In the genomic region with DNA sequence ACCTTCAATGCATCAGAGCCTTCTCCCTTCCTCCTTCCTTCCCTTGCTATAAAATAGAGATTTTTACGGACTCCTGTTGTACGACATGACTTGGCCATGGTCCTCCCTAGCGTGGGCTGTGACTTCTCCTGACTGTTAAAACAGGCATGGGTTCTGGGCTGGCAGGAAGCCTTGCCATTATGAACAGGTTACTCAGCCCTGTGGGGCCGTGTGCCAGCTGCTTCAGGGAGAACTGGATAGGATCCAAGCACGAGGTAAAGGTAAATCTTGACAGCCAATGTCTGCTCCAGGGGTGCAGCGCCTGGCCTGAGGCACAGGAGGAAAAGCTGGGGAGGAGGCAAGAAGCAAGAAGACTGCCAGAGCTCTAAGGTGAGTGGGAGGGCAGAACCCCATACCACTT, we compare ENCODE assay signal across 10 mouse cellular contexts. TPM values are rescaled to one million over a fixed set of nuclear protein-coding genes. Genes with fewer than 3 reads are reported as not detected.
DNase-seq lines count a peak whose midpoint lies in the region; ATAC-seq lines count a peak whose summit lies in the region.
"Had no signal": no experiment of that assay in that cellular context is flagged by ENCODE, and none has a peak within 500 bp of the region (broad histone marks: within the 10 kb centered on the region; RNA-seq: fewer than 3 reads in every experiment).

No protein-coding gene starts in this region.

- H3K4me1 ChIP-seq in kidney, embryonic 15.5 days = no peaks in the 10 kb centered on the region
- H3K4me1 ChIP-seq in intestine, embryonic 15.5 days (replicated peaks) = no peaks in the 10 kb centered on the region
- H3K4me1 ChIP-seq in forebrain, embryonic 10.5 days = no peaks in the 10 kb centered on the region

- DNase-seq in kidney, adult 11 months = peak; percentile 49
- DNase-seq in kidney, postnatal 4 days = peak; percentile 17 to 22
- peak; percentile 10 for DNase-seq in ovary, postnatal 10 days (ENCODE audit: low spot score)
- no peak for DNase-seq in layer of hippocampus, postnatal 14 days (ENCODE audit: low spot score in 2 of 2)
- DNase-seq in forebrain, embryonic 10.5 days (ENCODE audit: extremely low spot score, low spot score) = no peak

- H3K9me3 ChIP-seq in kidney, embryonic 15.5 days (replicated peaks) = no peaks in the 10 kb centered on the region
- H3K9me3 ChIP-seq in intestine, embryonic 15.5 days = no peaks in the 10 kb centered on the region
- H3K9me3 ChIP-seq in forebrain, embryonic 10.5 days = no peaks in the 10 kb centered on the region

- WGBS in kidney, embryonic 15.5 days = 72% methylated on average over 6 of the region's 6 CpGs
- WGBS in intestine, embryonic 15.5 days = 61% methylated on average over 6 of the region's 6 CpGs
- 89% methylated on average over 6 of the region's 6 CpGs for WGBS in forebrain, embryonic 10.5 days

- no peak overlapping the region for H3K27ac ChIP-seq in kidney, embryonic 15.5 days
- no peak overlapping the region for H3K27ac ChIP-seq in intestine, embryonic 15.5 days
- no peak overlapping the region for H3K27ac ChIP-seq in forebrain, embryonic 10.5 days
- H3K27ac ChIP-seq: macrophage had no signal

- H3K27me3 ChIP-seq in kidney, embryonic 15.5 days = no peaks in the 10 kb centered on the region
- no peaks in the 10 kb centered on the region for H3K27me3 ChIP-seq in intestine, embryonic 15.5 days (replicated peaks)
- no peaks in the 10 kb centered on the region for H3K27me3 ChIP-seq in forebrain, embryonic 10.5 days (ENCODE audit: poor library complexity, severe bottlenecking)
- H3K27me3 ChIP-seq: CH12.LX had no signal

- H3K4me2 ChIP-seq in kidney, embryonic 15.5 days = no peak overlapping the region
- no peak overlapping the region for H3K4me2 ChIP-seq in intestine, embryonic 15.5 days (replicated peaks)

- no peak overlapping the region for H3K9ac ChIP-seq in kidney, embryonic 15.5 days
- H3K9ac ChIP-seq in intestine, embryonic 15.5 days = no peak overlapping the region

- no peaks in the 10 kb centered on the region for H3K36me3 ChIP-seq in kidney, embryonic 15.5 days
- no peaks in the 10 kb centered on the region for H3K36me3 ChIP-seq in intestine, embryonic 15.5 days
- no peaks in the 10 kb centered on the region for H3K36me3 ChIP-seq in forebrain, embryonic 10.5 days (replicated peaks)

- no peak for ATAC-seq in kidney, embryonic 15.5 days (replicated peaks; ENCODE audit: low FRiP score)
- peak; percentile 37; the same call in 1 of the 2 replicates for ATAC-seq in intestine, embryonic 15.5 days
- ATAC-seq: forebrain, embryonic 16.5 days had no signal

- H3K4me3 ChIP-seq in kidney, embryonic 15.5 days (replicated peaks) = no peak overlapping the region
- H3K4me3 ChIP-seq in intestine, embryonic 15.5 days (replicated peaks) = no peak overlapping the region
- no peak overlapping the region for H3K4me3 ChIP-seq in forebrain, embryonic 10.5 days

RNA-seq across cellular contexts. Expression of gene Cers4, which starts 9.5 kb away (rescaled TPM):
- polyA plus RNA-seq in kidney, embryonic 15.5 days (2015; fragmentation: Nextera tagmentation; extraction: Ambion mirVana) = 15.5 and 17.1 TPM in 2 replicates
- 18.3 and 19.2 TPM in 2 replicates for polyA plus RNA-seq in intestine, embryonic 15.5 days (2015; fragmentation: Nextera tagmentation; extraction: Ambion mirVana)
- total RNA-seq in layer of hippocampus, postnatal 14 days (2021) = 10 to 100 TPM; 36.5 to 40.6 TPM
- 11.5 and 13.8 TPM in 2 replicates for polyA plus RNA-seq in forebrain, embryonic 10.5 days (2016; fragmentation: Nextera tagmentation; extraction: Ambion mirVana)

Comparison
In these comparisons a context has a peak if more than half of its experiments do, and no peak if none do; other contexts are left out.
1. DNase-seq: peak in kidney, adult 11 months (single experiment), kidney, postnatal 4 days (2 of 2) and ovary, postnatal 10 days (single experiment); none in layer of hippocampus, postnatal 14 days (0 of 2) and forebrain, embryonic 10.5 days (single experiment).